Mouse (Mus musculus): ENCODE measurements around the gene Col5a3. TPM values are rescaled to one million over a fixed set of nuclear protein-coding genes. Genes with fewer than 3 reads are reported as not detected.
A peak's percentile ranks its signal among the peaks of the same experiment; 100 is the strongest.
"Not testable (repeated sequence)": the region's sequence is repeated elsewhere in the genome, so short reads cannot be mapped to it uniquely, and the experiment has no call there.

Col5a3 gene
- total and polyA plus RNA-seq, 2 experiments: 0.83 to 6.4 TPM

GRCm38 (mm10) chr9:20842670-20843069 lies 27.8 kb upstream of the Col5a3 start:
- H3K36me3 ChIP-seq (ENCODE audit: control insufficient read depth, insufficient read depth, low read length): no peaks in the 10 kb centered on the region
- H3K27ac ChIP-seq (replicated peaks; ENCODE audit: insufficient read depth, low read depth, low read length): no peak overlapping the region
- TF ChIP-seq POLR2A (IDR thresholded peaks at IDR 0.05; ENCODE audit: extremely low read depth, insufficient read depth, low read length) (no peak), CTCF (IDR thresholded peaks at IDR 0.05; ENCODE audit: low read depth, low read length) (peak; percentile 29)
- H3K27me3 ChIP-seq (ENCODE audit: control insufficient read depth, insufficient read depth, low read length): no peaks in the 10 kb centered on the region
- 26% methylated on average over 2 of the region's 2 CpGs for WGBS
- no peak overlapping the region for H3K4me3 ChIP-seq (ENCODE audit: insufficient read depth, low read depth, low read length)
- H3K4me1 ChIP-seq (ENCODE audit: control insufficient read depth, insufficient read depth, low read length): no peaks in the 10 kb centered on the region
- no peak overlapping the region for H3K9ac ChIP-seq (ENCODE audit: low read depth, low read length)
- H3K79me2 ChIP-seq (ENCODE audit: control insufficient read depth, insufficient read depth, low read length): no peaks in the 10 kb centered on the region
- DNase-seq (ENCODE audit: extremely low read depth, low read depth, low spot score): peak; percentile 25

GRCm38 (mm10) chr9:20842211-20842610 lies 27.3 kb upstream of the Col5a3 start:
- Histone ChIP-seq H3K27ac (replicated peaks; ENCODE audit: insufficient read depth, low read depth, low read length) (no peak overlapping the region), H3K27me3 (ENCODE audit: control insufficient read depth, insufficient read depth, low read length) (no peaks in the 10 kb centered on the region), H3K9ac (ENCODE audit: low read depth, low read length) (no peak overlapping the region), H3K4me1 (ENCODE audit: control insufficient read depth, insufficient read depth, low read length) (no peaks in the 10 kb centered on the region), H3K36me3 (ENCODE audit: control insufficient read depth, insufficient read depth, low read length) (no peaks in the 10 kb centered on the region), H3K4me3 (ENCODE audit: insufficient read depth, low read depth, low read length) (no peak overlapping the region), H3K79me2 (ENCODE audit: control insufficient read depth, insufficient read depth, low read length) (no peaks in the 10 kb centered on the region)
- TF ChIP-seq CTCF (IDR thresholded peaks at IDR 0.05; ENCODE audit: low read depth, low read length) (no peak), POLR2A (IDR thresholded peaks at IDR 0.05; ENCODE audit: extremely low read depth, insufficient read depth, low read length) (no peak)
- WGBS: 39% methylated on average over 4 of the region's 4 CpGs
- no peak for DNase-seq (ENCODE audit: extremely low read depth, low read depth, low spot score)

DNA sequence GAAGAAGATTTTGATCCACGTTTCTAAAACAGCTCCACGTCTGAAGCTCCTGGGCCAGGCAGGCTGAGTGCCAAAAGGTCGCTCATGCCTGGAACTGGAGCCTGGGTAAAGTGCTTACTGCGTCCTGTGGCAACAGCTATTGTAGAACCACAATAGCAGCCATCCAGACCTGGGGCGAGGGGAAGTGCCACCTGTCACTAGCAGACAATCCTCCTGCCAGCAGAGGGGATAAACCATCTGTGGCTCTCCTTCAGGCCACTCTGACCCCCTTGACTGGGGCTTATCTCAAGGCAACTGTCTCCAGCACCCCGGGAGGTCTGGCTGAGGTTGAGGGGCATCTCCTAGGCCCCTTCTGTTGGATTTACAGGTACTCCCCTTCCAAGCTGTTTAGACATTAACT lies 24.1 kb upstream of the Col5a3 start:
- Histone ChIP-seq H3K4me1 (ENCODE audit: control insufficient read depth, insufficient read depth, low read length) (no peaks in the 10 kb centered on the region), H3K27me3 (ENCODE audit: control insufficient read depth, insufficient read depth, low read length) (no peaks in the 10 kb centered on the region), H3K4me3 (ENCODE audit: insufficient read depth, low read depth, low read length) (no peak overlapping the region), H3K36me3 (ENCODE audit: control insufficient read depth, insufficient read depth, low read length) (no peaks in the 10 kb centered on the region), H3K27ac (replicated peaks; ENCODE audit: insufficient read depth, low read depth, low read length) (no peak overlapping the region), H3K9ac (ENCODE audit: low read depth, low read length) (no peak overlapping the region), H3K79me2 (ENCODE audit: control insufficient read depth, insufficient read depth, low read length) (no peaks in the 10 kb centered on the region)
- WGBS: 63% methylated on average over 6 of the region's 6 CpGs
- DNase-seq (ENCODE audit: extremely low read depth, low read depth, low spot score): no peak
- TF ChIP-seq CTCF (IDR thresholded peaks at IDR 0.05; ENCODE audit: low read depth, low read length): no peak
- no peak for TF ChIP-seq POLR2A (IDR thresholded peaks at IDR 0.05; ENCODE audit: extremely low read depth, insufficient read depth, low read length)

DNA sequence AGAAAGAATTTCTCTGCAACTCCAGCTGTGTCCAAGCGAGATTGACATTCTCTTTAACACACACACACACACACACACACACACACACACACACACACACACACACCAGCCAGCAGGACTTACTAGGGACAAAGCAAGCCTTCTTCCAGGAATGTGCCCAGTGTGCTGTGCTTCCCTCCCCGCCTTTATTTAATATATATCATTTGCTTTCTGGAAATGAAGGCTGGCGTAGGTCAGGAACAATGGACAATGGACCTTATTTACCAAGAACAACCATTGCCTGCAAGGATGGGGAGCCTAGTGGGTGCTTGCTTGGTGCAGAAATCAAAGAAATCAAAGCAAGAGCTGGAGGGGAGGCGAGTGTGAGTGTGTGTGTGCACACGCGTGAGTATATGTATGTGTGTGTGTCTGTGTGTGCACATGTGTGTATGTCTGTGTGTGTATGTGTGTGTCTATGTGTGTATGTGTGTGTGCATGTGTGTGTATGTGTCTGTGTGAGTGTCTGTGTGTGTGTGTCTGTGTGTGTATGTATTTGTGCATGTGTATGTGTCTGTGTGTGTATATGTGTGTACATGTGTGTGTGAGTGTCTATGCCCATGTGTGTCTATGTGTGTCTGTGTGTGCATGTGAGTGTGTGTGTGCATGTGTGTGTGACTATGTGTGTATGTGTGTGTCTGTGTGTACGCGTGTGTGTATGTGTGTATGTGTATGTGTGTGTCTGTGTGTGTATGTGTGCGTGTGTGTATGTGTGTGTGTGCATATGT lies 22.5 kb upstream of the Col5a3 start:
- H3K27ac ChIP-seq (replicated peaks; ENCODE audit: insufficient read depth, low read depth, low read length): no peak overlapping the region
- no peaks in the 10 kb centered on the region for H3K27me3 ChIP-seq (ENCODE audit: control insufficient read depth, insufficient read depth, low read length)
- H3K4me1 ChIP-seq (ENCODE audit: control insufficient read depth, insufficient read depth, low read length): no peaks in the 10 kb centered on the region
- no peak for DNase-seq (ENCODE audit: extremely low read depth, low read depth, low spot score)
- no peaks in the 10 kb centered on the region for H3K36me3 ChIP-seq (ENCODE audit: control insufficient read depth, insufficient read depth, low read length)
- H3K4me3 ChIP-seq (ENCODE audit: insufficient read depth, low read depth, low read length): no peak overlapping the region
- 88% methylated on average over 9 of the region's 9 CpGs for WGBS
- TF ChIP-seq POLR2A (IDR thresholded peaks at IDR 0.05; ENCODE audit: extremely low read depth, insufficient read depth, low read length): no peak
- no peak for TF ChIP-seq CTCF (IDR thresholded peaks at IDR 0.05; ENCODE audit: low read depth, low read length)
- no peaks in the 10 kb centered on the region for H3K79me2 ChIP-seq (ENCODE audit: control insufficient read depth, insufficient read depth, low read length)
- H3K9ac ChIP-seq (ENCODE audit: low read depth, low read length): no peak overlapping the region

- not testable (repeated sequence) for H3K4me1 ChIP-seq (ENCODE audit: control insufficient read depth, insufficient read depth, low read length); H3K9ac ChIP-seq (ENCODE audit: low read depth, low read length); H3K79me2 ChIP-seq (ENCODE audit: control insufficient read depth, insufficient read depth, low read length); DNase-seq (ENCODE audit: extremely low read depth, low read depth, low spot score); H3K27ac ChIP-seq (replicated peaks; ENCODE audit: insufficient read depth, low read depth, low read length); H3K27me3 ChIP-seq (ENCODE audit: control insufficient read depth, insufficient read depth, low read length); H3K36me3 ChIP-seq (ENCODE audit: control insufficient read depth, insufficient read depth, low read length); H3K4me3 ChIP-seq (ENCODE audit: insufficient read depth, low read depth, low read length)
- whole genome bisulfite sequencing: 89% methylated on average over 11 of the region's 11 CpGs
These were observed 20.6 kb upstream of the Col5a3 start for GRCm38 (mm10) chr9:20835431-20835954.

- no peaks in the 10 kb centered on the region for H3K79me2 ChIP-seq (ENCODE audit: control insufficient read depth, insufficient read depth, low read length)
- 80% methylated on average over 1 of the region's 1 CpGs for WGBS
- H3K27me3 ChIP-seq (ENCODE audit: control insufficient read depth, insufficient read depth, low read length): no peaks in the 10 kb centered on the region
- H3K9ac ChIP-seq (ENCODE audit: low read depth, low read length): no peak overlapping the region
- no peak for DNase-seq (ENCODE audit: extremely low read depth, low read depth, low spot score)
- H3K4me3 ChIP-seq (ENCODE audit: insufficient read depth, low read depth, low read length): no peak overlapping the region
- no peaks in the 10 kb centered on the region; the same call in 1 of the 2 replicates for H3K4me1 ChIP-seq (ENCODE audit: control insufficient read depth, insufficient read depth, low read length)
- H3K36me3 ChIP-seq (ENCODE audit: control insufficient read depth, insufficient read depth, low read length): no peaks in the 10 kb centered on the region
- H3K27ac ChIP-seq (replicated peaks; ENCODE audit: insufficient read depth, low read depth, low read length): no peak overlapping the region
- TF ChIP-seq POLR2A (IDR thresholded peaks at IDR 0.05; ENCODE audit: extremely low read depth, insufficient read depth, low read length) (no peak), CTCF (IDR thresholded peaks at IDR 0.05; ENCODE audit: low read depth, low read length) (no peak)
These were observed 20.0 kb upstream of the Col5a3 start for GRCm38 (mm10) chr9:20834881-20835280.
